Mouse (Mus musculus): Measurements from ENCODE around the gene Col16a1.

DNA sequence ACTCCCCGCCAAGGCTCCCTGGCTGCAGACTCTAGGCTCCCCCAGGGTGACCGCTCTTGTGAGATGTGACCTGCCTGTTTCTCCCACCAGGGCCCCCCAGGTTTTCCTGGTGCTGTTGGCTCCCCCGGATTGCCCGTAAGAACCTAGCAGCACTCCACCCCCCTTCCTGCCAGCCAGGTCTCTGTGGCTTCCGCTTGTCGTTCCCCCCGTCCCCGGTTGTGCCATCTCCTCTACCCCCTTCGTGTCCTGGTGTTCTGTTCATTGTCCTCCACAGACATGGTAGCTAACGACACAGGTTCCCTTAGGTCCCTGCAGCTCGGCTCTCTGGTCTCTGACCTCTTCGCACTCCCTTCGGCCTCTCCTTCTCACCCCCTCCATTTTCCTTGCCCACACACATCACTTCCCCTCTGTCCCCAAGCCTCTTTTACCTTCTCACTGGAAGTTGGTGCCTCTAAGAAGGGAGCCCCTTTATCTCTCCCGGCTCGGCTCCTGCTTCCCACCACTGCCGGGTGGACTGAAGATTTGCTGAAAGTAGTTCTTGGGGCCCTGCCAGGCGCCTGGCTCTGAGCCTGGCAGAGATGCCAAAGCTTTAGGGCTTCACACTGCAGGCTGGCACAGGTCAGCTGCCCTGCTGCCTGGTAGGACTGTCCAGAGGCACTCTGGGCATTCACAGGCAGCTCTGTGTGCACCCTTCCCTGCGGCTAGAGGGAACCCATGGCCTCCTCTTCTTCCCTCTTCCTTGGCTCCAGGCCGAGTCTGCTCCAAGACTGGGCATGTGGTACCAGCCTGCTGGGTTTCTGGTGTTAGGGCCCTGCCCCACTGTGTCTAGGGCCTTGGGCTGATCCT lies 33.9 kb downstream of the Col16a1 start:
- TF ChIP-seq CTCF (IDR thresholded peaks at IDR 0.05; ENCODE audit: extremely low read depth, insufficient read length, insufficient replicate concordance, low read depth, low read length), result no peak
- no peak for TF ChIP-seq POLR2A (IDR thresholded peaks at IDR 0.05; ENCODE audit: low read depth, low read length)
